Mouse (Mus musculus): ENCODE measurements around the gene Gpr171. TPM values are rescaled to one million over a fixed set of nuclear protein-coding genes. Genes with fewer than 3 reads are reported as not detected.
A peak's percentile ranks its signal among the peaks of the same experiment; 100 is the strongest.

Gpr171 gene
- polyA plus RNA-seq, 1 experiment from 2014 or later, result 0.95 TPM

GRCm38 (mm10) chr3:59066558-59067294, 34.9 kb downstream of the Gpr171 start:
- Histone ChIP-seq H3K9me3 (ENCODE audit: control insufficient read depth, low read length) (no peaks in the 10 kb centered on the region), H3K4me3 (ENCODE audit: low read depth, low read length) (no peak overlapping the region), H3K4me1 (ENCODE audit: control insufficient read depth, insufficient read depth, low read length) (no peaks in the 10 kb centered on the region), H3K27ac (ENCODE audit: low read depth, low read length) (no peak overlapping the region), H3K9ac (ENCODE audit: low read length) (no peak overlapping the region), H3K4me2 (ENCODE audit: low read depth) (no peak overlapping the region), H3K27me3 (ENCODE audit: control insufficient read depth, insufficient read depth, low read length) (no peaks in the 10 kb centered on the region), H3K36me3 (ENCODE audit: control insufficient read depth, insufficient read depth, low read length) (no peaks in the 10 kb centered on the region)
- ATAC-seq (ENCODE audit: insufficient read depth, low FRiP score, low TSS enrichment) (no peak), DNase-seq (ENCODE audit: low spot score) (no peak)
- 88% methylated on average over 8 of the region's 8 CpGs for WGBS

- no peaks in the 10 kb centered on the region for H3K27me3 ChIP-seq (ENCODE audit: control insufficient read depth, insufficient read depth, low read length)
- 90% methylated on average over 3 of the region's 3 CpGs for WGBS
- DNase-seq (ENCODE audit: low spot score) (no peak), ATAC-seq (ENCODE audit: insufficient read depth, low FRiP score, low TSS enrichment) (no peak)
- no peak overlapping the region for H3K4me2 ChIP-seq (ENCODE audit: low read depth)
- H3K4me1 ChIP-seq (ENCODE audit: control insufficient read depth, insufficient read depth, low read length), result no peaks in the 10 kb centered on the region
- no peaks in the 10 kb centered on the region for H3K36me3 ChIP-seq (ENCODE audit: control insufficient read depth, insufficient read depth, low read length)
- no peaks in the 10 kb centered on the region for H3K9me3 ChIP-seq (ENCODE audit: control insufficient read depth, low read length)
- H3K9ac ChIP-seq (ENCODE audit: low read length), result no peak overlapping the region
- no peak overlapping the region for H3K4me3 ChIP-seq (ENCODE audit: low read depth, low read length)
- no peak overlapping the region for H3K27ac ChIP-seq (ENCODE audit: low read depth, low read length)
These were observed 35.7 kb downstream of the Gpr171 start for GRCm38 (mm10) chr3:59065937-59066336.

- Histone ChIP-seq H3K9me3 (ENCODE audit: control insufficient read depth, low read length) (no peaks in the 10 kb centered on the region), H3K27me3 (ENCODE audit: control insufficient read depth, insufficient read depth, low read length) (no peaks in the 10 kb centered on the region), H3K4me3 (ENCODE audit: low read depth, low read length) (no peak overlapping the region), H3K27ac (ENCODE audit: low read depth, low read length) (no peak overlapping the region), H3K36me3 (ENCODE audit: control insufficient read depth, insufficient read depth, low read length) (no peaks in the 10 kb centered on the region), H3K9ac (ENCODE audit: low read length) (no peak overlapping the region), H3K4me2 (ENCODE audit: low read depth) (no peak overlapping the region), H3K4me1 (ENCODE audit: control insufficient read depth, insufficient read depth, low read length) (0 out of 2 replicates have a peak, but pooled peaks cover 4% of the 10 kb centered on the region)
- WGBS, result 88% methylated on average over 4 of the region's 4 CpGs
- DNase-seq (ENCODE audit: low spot score) (no peak), ATAC-seq (ENCODE audit: insufficient read depth, low FRiP score, low TSS enrichment) (no peak)
These were observed 38.2 kb downstream of the Gpr171 start for GRCm38 (mm10) chr3:59063431-59063830.

- Histone ChIP-seq H3K9me3 (ENCODE audit: control insufficient read depth, low read length) (no peaks in the 10 kb centered on the region), H3K4me1 (ENCODE audit: control insufficient read depth, insufficient read depth, low read length) (0 out of 2 replicates have a peak, but pooled peaks cover 4% of the 10 kb centered on the region), H3K27me3 (ENCODE audit: control insufficient read depth, insufficient read depth, low read length) (no peaks in the 10 kb centered on the region), H3K4me2 (ENCODE audit: low read depth) (no peak overlapping the region), H3K36me3 (ENCODE audit: control insufficient read depth, insufficient read depth, low read length) (no peaks in the 10 kb centered on the region), H3K4me3 (ENCODE audit: low read depth, low read length) (no peak overlapping the region), H3K9ac (ENCODE audit: low read length) (no peak overlapping the region), H3K27ac (ENCODE audit: low read depth, low read length) (no peak overlapping the region)
- WGBS, result 78% methylated on average over 5 of the region's 5 CpGs
- DNase-seq (ENCODE audit: low spot score) (no peak), ATAC-seq (ENCODE audit: insufficient read depth, low FRiP score, low TSS enrichment) (no peak)
These were observed 39.5 kb downstream of the Gpr171 start for GRCm38 (mm10) chr3:59062141-59062540.

GRCm38 (mm10) chr3:59060131-59060530, 41.5 kb downstream of the Gpr171 start:
- H3K9me3 ChIP-seq (ENCODE audit: control insufficient read depth, low read length), result no peaks in the 10 kb centered on the region
- no peak overlapping the region for H3K4me2 ChIP-seq (ENCODE audit: low read depth)
- 0 out of 2 replicates have a peak, but pooled peaks cover 4% of the 10 kb centered on the region for H3K4me1 ChIP-seq (ENCODE audit: control insufficient read depth, insufficient read depth, low read length)
- WGBS, result 93% methylated on average over 7 of the region's 7 CpGs
- no peaks in the 10 kb centered on the region for H3K36me3 ChIP-seq (ENCODE audit: control insufficient read depth, insufficient read depth, low read length)
- no peak overlapping the region for H3K4me3 ChIP-seq (ENCODE audit: low read depth, low read length)
- DNase-seq (ENCODE audit: low spot score) (no peak), ATAC-seq (ENCODE audit: insufficient read depth, low FRiP score, low TSS enrichment) (no peak)
- H3K9ac ChIP-seq (ENCODE audit: low read length), result no peak overlapping the region
- no peak overlapping the region for H3K27ac ChIP-seq (ENCODE audit: low read depth, low read length)
- H3K27me3 ChIP-seq (ENCODE audit: control insufficient read depth, insufficient read depth, low read length), result no peaks in the 10 kb centered on the region

- peak; percentile 71 for DNase-seq (ENCODE audit: low spot score)
- no peak overlapping the region for H3K9ac ChIP-seq (ENCODE audit: low read length)
- H3K36me3 ChIP-seq (ENCODE audit: control insufficient read depth, insufficient read depth, low read length), result no peaks in the 10 kb centered on the region
- ATAC-seq (ENCODE audit: insufficient read depth, low FRiP score, low TSS enrichment), result peak; percentile 64
- H3K4me1 ChIP-seq (ENCODE audit: control insufficient read depth, insufficient read depth, low read length), result 0 out of 2 replicates have a peak, but pooled peaks cover 4% of the 10 kb centered on the region
- 3% methylated on average over 7 of the region's 7 CpGs for WGBS
- H3K4me3 ChIP-seq (ENCODE audit: low read depth, low read length), result no peak overlapping the region
- no peak overlapping the region for H3K27ac ChIP-seq (ENCODE audit: low read depth, low read length)
- H3K27me3 ChIP-seq (ENCODE audit: control insufficient read depth, insufficient read depth, low read length), result no peaks in the 10 kb centered on the region
- no peaks in the 10 kb centered on the region for H3K9me3 ChIP-seq (ENCODE audit: control insufficient read depth, low read length)
- no peak overlapping the region for H3K4me2 ChIP-seq (ENCODE audit: low read depth)
These were observed 42.5 kb downstream of the Gpr171 start for GRCm38 (mm10) chr3:59059022-59059541.

GRCm38 (mm10) chr3:59054834-59055535, 46.6 kb downstream of the Gpr171 start:
- Histone ChIP-seq H3K27ac (ENCODE audit: low read depth, low read length) (no peak overlapping the region), H3K9ac (ENCODE audit: low read length) (no peak overlapping the region), H3K4me1 (ENCODE audit: control insufficient read depth, insufficient read depth, low read length) (0 out of 2 replicates have a peak, but pooled peaks cover 4% of the 10 kb centered on the region), H3K4me3 (ENCODE audit: low read depth, low read length) (no peak overlapping the region), H3K4me2 (ENCODE audit: low read depth) (no peak overlapping the region), H3K36me3 (ENCODE audit: control insufficient read depth, insufficient read depth, low read length) (no peaks in the 10 kb centered on the region), H3K27me3 (ENCODE audit: control insufficient read depth, insufficient read depth, low read length) (no peaks in the 10 kb centered on the region), H3K9me3 (ENCODE audit: control insufficient read depth, low read length) (no peaks in the 10 kb centered on the region)
- ATAC-seq (ENCODE audit: insufficient read depth, low FRiP score, low TSS enrichment), result no peak
- DNase-seq (ENCODE audit: low spot score), result no peak
- WGBS, result 88% methylated on average over 17 of the region's 17 CpGs

All from neural tube, embryonic 11.5 days (tissue).